Mouse (Mus musculus): Measurements from ENCODE around the gene Lysmd1.

DNA sequence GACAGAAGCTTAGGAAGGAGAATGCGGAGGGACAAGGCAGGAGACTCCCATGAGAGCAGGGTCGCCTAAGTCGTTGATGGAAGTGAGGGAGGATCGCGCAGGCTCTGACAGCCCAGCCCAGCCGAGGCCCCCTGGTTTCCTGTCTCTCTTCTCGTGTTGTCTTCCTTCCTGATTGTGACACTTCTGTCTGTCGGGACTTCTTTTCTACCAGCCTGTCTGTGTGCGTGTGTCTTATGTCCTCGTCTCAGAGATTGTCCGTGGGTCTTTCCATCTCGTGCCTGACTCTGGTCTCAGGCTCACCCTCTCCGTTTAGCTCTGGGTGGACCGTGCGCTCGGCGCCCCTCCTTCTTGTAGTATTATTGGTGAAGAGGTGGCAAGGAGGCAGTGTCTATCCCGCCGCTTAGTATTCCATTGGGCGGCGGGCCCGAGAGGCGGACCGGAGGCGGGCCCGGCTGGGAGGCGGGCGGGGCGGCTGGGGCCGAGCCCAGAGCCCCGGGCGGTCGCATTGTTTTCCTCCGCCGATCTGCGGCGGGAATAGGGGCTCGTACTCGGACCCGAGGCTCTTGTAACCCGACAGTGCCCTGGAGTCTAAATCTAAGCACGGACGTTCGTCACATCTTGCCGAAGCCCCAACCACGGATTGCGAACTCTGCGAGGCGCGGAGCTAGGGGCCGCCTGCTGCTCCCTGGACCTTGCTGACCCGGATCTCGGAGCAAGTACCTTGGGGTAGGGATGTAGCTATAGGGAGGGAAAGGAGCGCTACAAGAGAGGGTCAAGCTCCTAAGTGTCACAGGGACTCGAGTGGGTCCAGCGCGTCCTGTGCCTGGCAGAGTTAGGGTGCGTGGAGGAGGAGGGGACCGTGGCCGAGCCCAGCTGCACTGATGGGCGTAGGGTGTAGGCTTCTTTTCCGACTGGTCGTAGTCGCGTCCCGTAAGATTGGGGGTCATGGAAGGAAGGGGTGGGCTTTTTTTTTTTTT lies 26.4 kb downstream of the Lysmd1 start, which contains the start of gene Sema6c:
- peak; percentile 62 for TF ChIP-seq POLR2A (IDR thresholded peaks at IDR 0.05; ENCODE audit: insufficient read length, low read depth)
- TF ChIP-seq E2F4 (IDR thresholded peaks at IDR 0.05; ENCODE audit: insufficient read depth), result no peak
